Mouse (Mus musculus) Patski (cell line): ENCODE measurements at regions not wholly inside any gene's neighbourhood (a gene's known extent, or its start where the extent isn't known, plus 50 kb on each side); places are given as distances from the start of the nearest gene placed in this dataset.
A peak's percentile ranks its signal among the peaks of the same experiment; 100 is the strongest.

Experiments
- ATAC-seq: fragments of 100-300 bp; one replicate; pipeline ENCODE4 v1.8.0; 2021
- CTCF ChIA-PET: fragments of 350-600 bp; sonication (Branson Sonifier 250); formaldehyde crosslinking; loops from one replicate; lab custom pipeline; 2022; ENCODE audit warnings: inconsistent platforms; lab: Charles Lee
- POLR2A ChIA-PET: fragments of 350-600 bp; sonication (Branson Sonifier 250); formaldehyde crosslinking; loops from one replicate; lab custom pipeline; 2022; ENCODE audit warnings: antibody characterized with exemption, inconsistent platforms; lab: Charles Lee
- DNase-seq: peaks from one replicate; pipeline ENCODE4 v3.0.0-alpha.2; 2011; ENCODE audit warnings: low read depth, low spot score
- H3K27me3 ChIP-seq: fragments of 371-371 bp; one replicate; pipeline ENCODE4 v1.5.1; 2021
- CTCF ChIP-seq: fragments of 100-300 bp; IDR thresholded peaks from one replicate; pipeline ENCODE4 v1.5.1; 2021
- in situ Hi-C: fragments of 300-500 bp; cut with MboI; formaldehyde crosslinking; loops from 3 replicates; pipeline ENCODE4 v1.11.1; 2018; ENCODE audit warnings: low pct_unique_long_range_greater_than_20kb, mixed read lengths

DNA sequence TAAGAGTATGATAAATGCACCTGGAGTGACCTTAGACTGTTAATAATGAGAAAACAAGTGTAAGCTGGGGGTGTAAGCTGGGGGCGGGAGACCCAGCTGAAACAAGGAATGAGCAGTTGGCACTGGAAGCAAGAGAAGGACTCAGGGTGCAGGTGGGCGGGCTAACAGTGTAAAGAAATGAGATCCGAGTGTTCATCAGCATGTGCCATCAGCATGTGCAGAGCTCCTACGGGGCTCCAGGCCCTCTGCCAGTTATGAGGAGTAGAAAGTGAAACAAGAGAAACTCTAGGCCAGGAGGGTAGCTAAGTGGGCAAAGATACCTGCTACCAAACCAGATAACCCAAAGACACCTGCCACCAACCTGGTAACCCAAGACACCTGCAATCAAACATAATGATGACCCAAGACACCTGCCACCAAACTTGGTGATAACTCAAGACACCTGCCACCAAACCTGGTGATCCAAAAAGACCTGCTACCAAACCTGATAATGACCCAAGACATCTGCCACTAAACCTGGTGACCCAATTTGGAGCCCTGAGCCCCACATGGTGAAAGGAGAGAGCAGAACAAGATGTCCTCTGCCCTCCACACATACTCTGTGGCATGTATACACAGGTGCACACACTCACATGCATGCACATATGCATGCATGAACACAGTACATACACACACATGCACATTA is 120.1 kb upstream of the Ctnnb1 start:
- ATAC-seq: no peak
- ChIA-PET POLR2A (no interaction called here), CTCF (no interaction called here)
- in situ Hi-C loops: no loop called here
- no peak for DNase-seq
- TF ChIP-seq CTCF: no peak
- H3K27me3 ChIP-seq: no peaks in the 10 kb centered on the region

DNA sequence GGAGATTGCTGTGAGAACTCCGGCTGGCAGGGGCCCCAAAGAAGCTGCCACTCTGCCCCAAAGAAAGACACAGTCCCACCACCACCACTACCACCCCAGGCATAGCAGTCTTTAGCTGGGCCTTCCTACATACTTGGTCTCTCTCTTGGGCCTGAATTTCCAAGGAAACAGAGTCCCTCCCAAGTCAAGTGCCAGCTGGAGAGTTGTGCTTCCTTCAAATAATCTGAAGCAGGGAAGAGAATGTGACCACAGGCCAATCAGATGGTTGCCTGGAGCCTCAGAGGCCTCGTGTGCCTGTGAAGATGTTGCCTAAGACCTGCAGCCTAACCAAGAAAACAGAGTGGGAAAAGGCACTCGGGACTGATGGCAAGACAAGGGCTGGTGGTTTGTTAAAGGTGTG is 117.5 kb upstream of the Ctnnb1 start:
- no peak for TF ChIP-seq CTCF
- CTCF ChIA-PET: no interaction called here
- POLR2A ChIA-PET: no interaction called here
- DNase-seq: no peak
- in situ Hi-C loops: no loop called here
- no peaks in the 10 kb centered on the region for H3K27me3 ChIP-seq
- no peak for ATAC-seq

DNA sequence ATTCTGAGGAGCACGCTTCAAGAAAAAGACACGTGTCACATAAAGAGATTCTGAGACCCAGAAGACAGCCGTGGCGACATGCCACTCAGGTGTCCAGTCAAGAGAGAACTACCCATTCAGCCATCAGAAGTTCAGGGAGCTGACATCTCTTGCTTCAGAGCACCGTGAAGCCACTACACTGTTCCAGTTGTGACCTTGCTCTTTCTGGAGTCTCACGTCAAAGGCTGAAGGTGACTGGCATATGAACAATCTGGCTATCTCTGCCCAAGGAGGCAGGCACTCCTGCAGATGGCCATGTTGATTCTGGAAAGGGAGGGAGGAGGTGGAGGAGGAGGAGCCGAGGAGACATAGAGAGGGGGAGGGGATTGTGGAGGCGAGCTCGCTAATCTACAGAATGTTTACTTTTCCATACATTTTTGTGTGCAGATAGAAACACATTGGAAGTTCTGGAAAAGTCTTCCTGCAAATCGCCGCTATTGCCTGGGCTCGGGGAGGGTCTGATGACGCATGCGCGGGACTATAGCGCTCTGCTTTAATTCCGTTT is 116.3 kb upstream of the Ctnnb1 start:
- in situ Hi-C loops: no loop called here
- CTCF ChIA-PET: no interaction called here
- DNase-seq: no peak
- TF ChIP-seq CTCF: no peak
- POLR2A ChIA-PET: no interaction called here
- H3K27me3 ChIP-seq: no peaks in the 10 kb centered on the region
- ATAC-seq: no peak

DNA sequence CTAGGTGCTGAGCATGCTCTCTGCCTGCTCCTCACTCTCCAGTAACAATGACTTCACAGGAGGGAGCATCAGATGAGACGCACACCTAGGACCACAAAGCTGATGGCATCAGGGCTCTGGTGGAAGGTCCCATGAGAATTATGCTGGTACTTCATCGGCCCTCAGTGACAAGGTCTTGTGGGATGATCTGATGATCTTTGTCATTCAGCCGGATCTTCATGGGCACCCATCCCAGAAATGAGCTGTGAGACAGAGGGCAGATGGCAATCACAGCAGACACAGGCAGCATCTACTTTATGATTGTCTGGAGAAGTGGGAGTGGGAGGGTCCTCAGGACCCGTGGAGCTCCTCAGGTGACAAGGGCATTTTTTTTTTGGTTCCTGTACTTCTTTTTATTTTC is 114.7 kb upstream of the Ctnnb1 start:
- POLR2A ChIA-PET: no interaction called here

DNA sequence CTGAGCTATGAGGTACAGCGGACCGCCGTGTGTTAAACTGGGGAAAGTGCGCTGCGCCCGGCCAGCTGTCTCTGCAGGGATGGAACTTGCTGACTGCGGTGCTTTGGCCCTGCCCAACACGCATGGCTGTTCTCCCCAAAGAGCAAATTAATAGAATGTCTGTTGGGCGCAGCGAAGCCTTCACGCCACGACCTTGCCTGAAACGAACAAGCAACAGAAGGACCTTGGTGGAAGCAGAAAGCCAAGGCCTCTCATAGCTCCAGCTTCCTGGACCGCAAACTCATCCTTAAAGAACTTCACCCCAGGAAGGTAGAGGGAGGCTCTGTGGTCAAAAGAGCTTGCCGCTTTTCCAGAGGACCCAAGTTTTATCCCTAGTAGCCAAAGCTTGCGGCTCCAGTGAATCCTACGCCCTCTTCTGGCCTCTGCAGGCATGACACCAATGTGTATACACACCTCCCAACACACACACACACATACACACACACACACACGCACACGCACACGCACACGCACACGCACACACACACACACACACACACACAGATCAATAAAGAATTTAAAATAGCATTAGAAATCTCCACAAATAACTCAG is 110.2 kb upstream of the Ctnnb1 start:
- no peak for TF ChIP-seq CTCF
- no peak for DNase-seq
- in situ Hi-C loops: no loop called here
- CTCF ChIA-PET: no interaction called here
- no peaks in the 10 kb centered on the region for H3K27me3 ChIP-seq
- no peak for ATAC-seq
- POLR2A ChIA-PET: no interaction called here

More for the DNA sequence above, 114.7 kb upstream of the Ctnnb1 start:
- no peaks in the 10 kb centered on the region for H3K27me3 ChIP-seq
- no peak for ATAC-seq
- no peak for DNase-seq
- CTCF ChIA-PET: no interaction called here
- no peak for TF ChIP-seq CTCF
- in situ Hi-C loops: no loop called here

DNA sequence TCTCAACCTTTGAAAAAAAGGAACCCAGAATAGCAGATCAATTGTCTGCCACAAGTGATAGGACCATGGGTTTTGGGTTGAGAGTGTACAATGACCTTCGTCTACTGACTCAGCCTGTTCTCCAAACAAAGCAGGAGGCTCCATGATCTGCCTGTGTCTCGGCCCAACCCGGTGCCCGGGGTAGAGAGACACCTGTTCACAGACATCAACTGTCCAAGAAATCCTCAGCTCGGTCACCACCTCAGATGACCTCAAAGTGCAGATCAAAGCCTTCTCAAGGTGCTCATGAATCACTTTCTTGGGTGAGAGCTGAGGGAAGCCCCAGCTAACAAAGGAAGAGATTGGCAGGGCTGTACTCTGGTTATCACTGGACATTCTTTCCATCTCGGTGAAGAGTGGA is 108.1 kb upstream of the Ctnnb1 start:
- no peaks in the 10 kb centered on the region for H3K27me3 ChIP-seq
- TF ChIP-seq CTCF: no peak
- no peak for ATAC-seq
- ChIA-PET CTCF (interaction anchor here (1.4 kb wide), 1 partner anchor 11 kb away, joined by 3 read pairs; no protein-coding TSS in a partner anchor), POLR2A (no interaction called here)
- DNase-seq: no peak
- in situ Hi-C loops: no loop called here

DNA sequence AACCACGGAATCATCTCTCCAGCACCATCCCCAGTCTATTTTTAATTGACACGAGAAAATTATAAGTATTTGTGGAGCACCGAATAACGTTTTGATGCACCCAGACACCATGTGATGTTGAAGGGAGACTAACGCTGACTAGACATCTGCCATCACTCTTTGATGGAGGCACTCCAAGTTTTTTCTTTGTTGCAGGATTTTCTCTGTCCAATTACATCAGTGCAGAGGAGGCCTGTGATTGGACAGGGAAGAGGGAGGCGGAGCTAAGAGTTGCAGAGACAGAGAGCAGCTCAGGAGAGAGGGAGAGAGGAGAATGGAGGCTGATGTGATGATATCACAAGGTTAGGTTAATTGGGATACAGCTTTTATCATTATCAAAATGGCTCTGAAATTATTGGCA is 105.6 kb upstream of the Ctnnb1 start:
- no peak for ATAC-seq
- no peak for DNase-seq
- ChIA-PET CTCF (no interaction called here), POLR2A (no interaction called here)
- no peaks in the 10 kb centered on the region for H3K27me3 ChIP-seq
- in situ Hi-C loops: no loop called here
- no peak for TF ChIP-seq CTCF

DNA sequence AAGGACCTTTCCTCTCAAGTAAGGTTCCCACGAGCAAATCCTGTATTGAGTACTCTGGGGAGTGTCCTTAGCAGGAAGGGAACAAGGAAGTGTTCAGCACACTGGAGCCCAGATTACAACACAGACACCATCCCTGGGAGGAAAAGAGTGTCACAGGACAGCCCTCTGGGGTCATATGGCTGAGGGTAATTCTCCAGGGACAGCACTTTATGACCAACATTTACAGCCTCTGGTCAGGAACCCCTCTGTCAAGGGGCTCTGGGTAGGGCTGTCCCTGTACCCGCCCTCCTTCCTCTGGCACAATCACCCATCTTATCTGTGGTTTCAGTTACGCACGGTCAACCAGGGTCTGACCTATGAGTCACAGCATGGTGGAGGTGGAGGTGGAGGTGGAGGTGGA is 102.8 kb upstream of the Ctnnb1 start:
- no peaks in the 10 kb centered on the region for H3K27me3 ChIP-seq
- ATAC-seq (peak; percentile 37), DNase-seq (no peak)
- in situ Hi-C loops: no loop called here
- ChIA-PET CTCF (no interaction called here), POLR2A (no interaction called here)
- TF ChIP-seq CTCF: no peak

DNA sequence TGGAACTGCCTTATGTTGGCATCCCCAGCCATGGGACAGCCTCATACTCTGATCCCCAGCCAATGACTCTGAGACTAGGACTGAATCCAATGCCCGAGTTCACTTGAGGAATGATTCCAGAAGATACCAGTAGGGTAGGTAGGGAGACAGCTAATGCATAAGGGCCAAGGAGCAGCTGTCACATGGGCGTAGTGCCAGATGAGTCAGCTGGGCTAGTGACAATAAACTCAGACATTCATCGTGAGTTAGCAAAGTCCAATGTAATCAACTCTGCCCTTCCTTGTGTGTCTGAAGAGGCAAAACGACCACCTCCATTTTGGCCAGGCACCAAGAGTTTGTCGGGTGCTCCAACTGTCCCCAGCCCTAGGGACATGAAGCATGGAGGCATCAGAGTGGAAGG is 98.5 kb upstream of the Ctnnb1 start:
- POLR2A ChIA-PET: no interaction called here
- in situ Hi-C loops: no loop called here
- no peaks in the 10 kb centered on the region for H3K27me3 ChIP-seq
- TF ChIP-seq CTCF: no peak
- DNase-seq (no peak), ATAC-seq (peak; percentile 55)
- CTCF ChIA-PET: no interaction called here

DNA sequence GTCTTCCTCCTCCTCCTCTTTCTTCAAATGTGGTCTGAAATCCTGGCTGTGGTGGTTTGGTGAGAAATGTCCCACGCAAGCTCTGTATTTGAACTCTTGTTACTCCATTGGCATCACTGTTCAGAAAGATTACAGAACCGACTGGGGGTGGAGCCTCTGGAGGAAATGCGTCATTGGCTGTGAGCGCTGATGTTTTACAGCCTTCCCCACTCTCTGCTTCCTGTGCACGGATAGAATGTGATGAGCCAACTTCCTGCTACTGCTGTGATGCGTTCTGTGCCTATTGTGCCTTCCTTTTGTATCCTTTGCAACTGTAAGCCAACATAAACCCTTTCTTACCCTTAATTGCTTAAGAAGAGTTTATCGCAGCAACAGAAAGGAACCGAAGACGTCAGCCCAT is 94.8 kb upstream of the Ctnnb1 start:
- H3K27me3 ChIP-seq: no peaks in the 10 kb centered on the region
- DNase-seq (no peak), ATAC-seq (no peak)
- TF ChIP-seq CTCF: no peak
- POLR2A ChIA-PET: no interaction called here
- CTCF ChIA-PET: interaction anchor here (0.5 kb wide), 1 partner anchor 78 kb away, joined by 3 read pairs; no protein-coding TSS in a partner anchor
- in situ Hi-C loops: no loop called here

DNA sequence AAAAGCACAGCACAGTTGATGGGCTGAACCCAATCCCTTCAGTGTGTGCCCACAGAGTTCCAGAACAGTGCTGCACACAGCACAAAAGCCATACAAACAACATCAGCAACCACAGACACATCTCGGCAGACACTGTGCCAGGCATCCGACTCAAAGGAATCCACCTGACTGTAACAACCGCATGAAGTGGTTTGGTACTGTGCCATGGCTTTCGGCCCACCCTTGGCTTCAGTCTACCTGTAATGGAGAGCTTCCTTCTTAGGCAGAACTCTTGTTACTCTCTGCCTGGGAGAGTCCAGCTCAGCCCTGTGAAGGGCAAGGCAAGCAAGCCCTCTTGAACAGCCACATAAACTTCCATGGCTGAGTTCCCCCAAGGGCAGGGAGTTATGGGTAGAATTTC is 93.4 kb upstream of the Ctnnb1 start:
- ChIA-PET POLR2A (no interaction called here), CTCF (interaction anchor here (1.1 kb wide), 1 partner anchor 102 kb away, joined by 3 read pairs; no protein-coding TSS in a partner anchor)
- DNase-seq (no peak), ATAC-seq (peak; percentile 26)
- no peak for TF ChIP-seq CTCF
- H3K27me3 ChIP-seq: no peaks in the 10 kb centered on the region
- in situ Hi-C loops: no loop called here
